Mouse (Mus musculus) adrenal gland, postnatal 14 days (tissue): Measurements from ENCODE around the gene Ptges3l. TPM values are rescaled to one million over a fixed set of nuclear protein-coding genes. Genes with fewer than 3 reads are reported as not detected.
"Not testable (repeated sequence)": the region's sequence is repeated elsewhere in the genome, so short reads cannot be mapped to it uniquely, and the experiment has no call there.

ENCODE experiments used
- DNase-seq: peaks from one replicate; pipeline ENCODE4 v3.0.0; 2021; ENCODE audit warnings: mixed read lengths
- total RNA-seq: library from RNA; stranded (reverse); gene quantifications from 2 replicates; pipeline ENCODE4 v1.2.3, GENCODE M21; 2021

The Ptges3l gene
- total RNA-seq, 1 experiment from 2014 or later: 3.2 TPM

DNA sequence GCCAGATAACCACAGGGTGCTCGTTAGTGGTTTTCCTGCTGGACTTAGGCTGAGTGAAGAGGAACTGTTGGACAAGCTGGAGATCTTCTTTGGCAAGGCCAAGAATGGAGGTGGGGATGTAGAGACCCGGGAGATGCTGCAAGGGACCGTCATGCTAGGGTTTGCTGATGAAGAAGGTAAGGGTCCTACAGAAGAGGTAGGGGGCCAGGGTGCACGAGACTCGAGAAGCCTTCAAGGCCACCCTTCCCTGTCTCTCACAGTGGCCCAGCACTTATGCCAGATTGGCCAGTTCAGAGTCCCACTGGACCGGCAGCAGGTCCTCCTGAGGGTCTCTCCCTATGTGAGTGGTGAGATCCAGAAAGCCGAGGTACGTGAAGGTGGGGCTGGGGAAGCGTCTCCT, 32.5 kb upstream of the Ptges3l start:
- DNase-seq: no peak

DNA sequence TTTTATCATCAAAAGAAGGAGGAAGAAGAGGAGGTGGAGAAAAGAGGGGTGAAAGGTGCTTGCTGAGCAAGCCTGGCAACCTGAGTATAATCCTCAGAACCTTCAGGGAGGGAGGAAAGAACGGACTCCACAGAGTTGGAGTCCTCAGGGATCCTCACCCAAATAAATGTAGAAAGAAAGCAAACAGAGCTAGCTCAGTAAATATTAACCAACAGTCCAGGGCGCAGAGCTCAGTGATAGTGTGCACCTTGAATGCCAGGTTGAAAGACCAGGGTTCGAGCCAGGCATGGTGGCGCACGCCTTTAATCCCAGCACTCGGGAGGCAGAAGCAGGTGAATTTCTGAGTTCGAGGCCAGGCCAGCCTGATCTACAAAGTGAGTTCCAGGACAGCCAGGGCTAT, 30.5 kb upstream of the Ptges3l start:
- no peak for DNase-seq

- no peak for DNase-seq
Measured at GRCm38 (mm10) chr11:101454702-101455101, 29.6 kb upstream of the Ptges3l start.

- no peak for DNase-seq
Measured at GRCm38 (mm10) chr11:101452093-101452774, 27.1 kb upstream of the Ptges3l start.

DNA sequence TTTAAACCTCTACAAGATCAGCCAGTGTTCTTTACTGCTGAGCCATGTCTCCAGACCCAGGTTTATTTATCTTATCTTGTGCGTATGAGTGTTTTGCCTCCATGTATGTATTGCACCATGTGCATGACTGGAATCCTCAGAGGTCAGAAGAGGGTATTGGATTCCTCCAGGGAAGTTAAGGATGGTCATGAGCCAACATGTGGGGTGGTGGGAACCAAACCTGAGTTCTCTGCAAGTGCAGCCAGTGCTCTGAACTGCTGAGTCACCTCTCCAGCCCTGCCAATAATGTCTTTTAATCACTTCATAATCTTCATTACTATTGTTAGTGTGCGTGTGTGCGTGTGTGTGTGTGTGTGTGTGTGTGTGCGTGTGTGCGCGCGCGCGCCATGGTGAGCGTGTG, 26.4 kb upstream of the Ptges3l start:
- DNase-seq: no peak

DNA sequence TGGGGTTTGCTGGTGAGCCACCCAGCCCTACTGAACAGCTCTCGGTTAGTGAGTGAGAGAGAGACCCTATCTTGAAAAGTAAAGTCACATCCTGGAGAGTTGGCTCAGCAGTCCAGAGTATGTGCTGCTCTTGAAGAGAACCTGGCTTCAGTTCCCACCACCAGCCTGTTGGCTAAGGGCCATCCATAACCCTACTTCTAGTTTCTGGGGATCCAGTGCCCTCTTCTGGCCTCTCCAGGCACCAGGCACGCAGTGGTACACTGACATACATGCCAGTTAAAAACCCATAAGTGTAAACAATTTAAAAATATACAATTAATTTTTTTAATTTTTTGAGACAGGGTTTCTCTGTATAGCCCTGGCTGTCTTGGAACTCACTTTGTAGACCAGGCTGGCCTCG, 25.3 kb upstream of the Ptges3l start:
- DNase-seq: no peak

- not testable (repeated sequence) for DNase-seq
Measured at GRCm38 (mm10) chr11:101449596-101449995, 24.5 kb upstream of the Ptges3l start.

- peak; percentile 38 for DNase-seq
Measured at GRCm38 (mm10) chr11:101448899-101449298, 23.8 kb upstream of the Ptges3l start.

DNA sequence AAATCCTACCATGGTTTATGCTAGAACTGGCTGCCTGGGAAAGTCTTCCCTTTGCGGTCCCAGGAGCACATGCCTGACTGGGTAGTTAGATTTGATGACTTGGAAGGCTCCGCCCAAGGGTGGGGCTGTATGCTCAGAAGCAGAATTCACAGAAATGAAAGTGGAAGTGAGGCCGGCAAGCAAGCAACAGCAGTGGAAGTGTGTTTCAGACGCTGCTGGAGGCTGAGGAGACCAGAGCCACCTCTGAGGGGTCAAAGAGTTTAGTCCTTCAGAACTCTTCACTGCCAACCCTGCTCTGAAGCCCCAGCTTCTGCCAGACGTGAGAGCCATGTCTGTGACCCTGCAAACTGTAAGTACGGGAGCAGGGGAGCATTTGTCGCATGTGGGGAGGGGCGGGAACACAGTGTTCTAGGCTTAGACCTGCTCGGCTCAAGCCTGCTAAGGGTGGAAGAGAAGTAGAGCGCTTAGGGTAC, 23.2 kb upstream of the Ptges3l start, which contains the start of gene Ifi35:
TSS of gene Ifi35 (plus strand) at position 134 of the 473 bp plus-strand sequence.
- DNase-seq: peak; percentile 88

DNA sequence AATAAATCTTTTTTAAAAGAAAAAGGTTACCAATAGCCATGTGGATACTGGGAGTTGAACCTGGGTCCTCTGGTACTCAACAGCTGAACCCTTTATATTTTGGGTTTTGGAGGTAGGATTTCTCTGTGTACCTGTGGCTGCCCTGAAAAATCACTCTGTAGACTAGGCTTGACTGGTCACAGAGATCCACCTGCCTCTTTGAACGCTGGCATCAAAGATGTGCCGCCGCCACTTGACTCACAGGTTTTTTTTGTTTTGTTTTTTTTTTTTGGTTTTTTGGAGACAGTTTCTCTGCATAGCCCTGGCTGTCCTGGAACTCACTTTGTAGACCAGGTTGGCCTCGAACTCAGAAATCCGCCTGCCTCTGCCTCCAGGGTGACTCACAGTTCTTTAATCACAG, 22.7 kb upstream of the Ptges3l start:
- DNase-seq: no peak

DNA sequence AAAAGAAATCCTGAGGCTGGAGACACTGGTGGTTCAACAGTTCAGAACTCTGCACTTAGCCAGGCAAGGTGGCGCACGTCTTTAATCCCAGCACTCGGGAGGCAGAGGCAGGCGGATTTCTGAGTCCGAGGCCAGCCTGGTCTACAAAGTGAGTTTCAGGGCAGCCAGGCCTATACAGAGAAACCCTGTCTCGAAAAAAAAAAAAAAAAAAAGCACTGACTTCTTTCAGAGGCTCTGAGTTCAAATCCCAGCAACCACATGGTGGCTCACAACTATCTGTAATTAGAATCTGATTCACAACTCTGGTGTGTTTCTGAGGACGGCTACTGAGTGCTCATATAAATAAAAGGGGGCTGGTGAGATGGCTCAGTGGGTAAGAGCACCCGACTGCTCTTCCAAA, 21.7 kb upstream of the Ptges3l start:
- not testable (repeated sequence) for DNase-seq

GRCm38 (mm10) chr11:101446319-101446718, 21.2 kb upstream of the Ptges3l start:
- no peak for DNase-seq

DNA sequence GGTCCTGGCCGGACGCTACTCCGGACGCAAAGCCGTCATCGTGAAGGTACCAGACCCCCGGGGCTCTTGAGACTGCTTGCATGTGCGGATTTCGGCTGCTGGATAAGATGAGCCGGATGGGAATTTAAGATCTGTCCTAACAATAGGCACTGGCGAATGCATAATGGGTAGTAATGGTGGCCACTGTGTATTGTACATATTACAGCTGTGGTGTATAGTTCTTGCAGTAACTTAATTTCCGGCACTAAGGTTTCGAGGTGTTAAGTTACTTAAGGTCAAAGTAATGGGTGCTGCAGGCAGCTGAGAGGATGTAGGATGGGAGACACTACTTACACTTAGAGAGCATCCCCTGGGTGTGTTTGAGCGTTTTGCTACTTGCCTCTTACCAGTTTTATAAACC, 17.6 kb upstream of the Ptges3l start:
- DNase-seq: no peak

- peak; percentile 98 for DNase-seq
Measured at GRCm38 (mm10) chr11:101442127-101442693, 17.1 kb upstream of the Ptges3l start, which contains the start of gene Rpl27. Gene Rpl27 (plus strand): TSS chr11:101442298.

GRCm38 (mm10) chr11:101441450-101442126, 16.5 kb upstream of the Ptges3l start:
- not testable (repeated sequence) for DNase-seq

DNA sequence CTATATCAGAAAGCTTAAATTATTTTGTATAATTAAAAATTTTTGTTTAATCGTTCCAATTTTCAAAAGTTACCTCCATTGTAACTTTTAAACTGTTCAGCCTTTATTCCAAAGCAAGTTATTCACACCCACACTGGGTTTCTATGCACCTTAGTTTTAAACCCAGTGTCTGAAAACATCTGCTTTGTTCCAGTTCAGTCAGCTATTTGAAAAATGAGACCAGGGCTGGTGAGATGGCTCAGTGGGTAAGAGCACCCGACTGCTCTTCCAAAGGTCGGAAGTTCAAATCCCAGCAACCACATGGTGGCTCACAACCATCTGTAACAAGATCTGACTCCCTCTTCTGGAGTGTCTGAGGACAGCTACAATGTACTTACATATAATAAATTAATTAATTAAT, 12.9 kb upstream of the Ptges3l start:
- not testable (repeated sequence) for DNase-seq

DNA sequence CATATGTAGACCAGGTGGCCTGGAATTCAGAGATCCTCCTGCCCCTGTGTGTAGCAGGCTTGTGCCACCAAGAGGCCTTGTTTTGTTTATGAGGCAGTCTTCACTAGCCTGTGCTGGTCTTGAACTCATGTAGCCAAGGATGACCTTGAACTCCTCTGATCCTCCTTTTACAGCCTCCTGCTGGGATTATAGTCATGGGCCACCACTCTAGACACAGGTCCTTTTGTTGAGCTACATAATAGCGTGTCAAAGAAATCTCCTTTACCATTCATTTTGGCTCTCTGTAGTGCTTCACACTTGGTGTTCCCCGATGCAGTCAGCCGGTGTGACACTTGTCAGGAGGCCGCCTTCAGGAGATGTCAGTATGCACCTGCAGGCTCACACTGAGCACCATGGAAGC, 11.8 kb upstream of the Ptges3l start:
- no peak for DNase-seq

DNA sequence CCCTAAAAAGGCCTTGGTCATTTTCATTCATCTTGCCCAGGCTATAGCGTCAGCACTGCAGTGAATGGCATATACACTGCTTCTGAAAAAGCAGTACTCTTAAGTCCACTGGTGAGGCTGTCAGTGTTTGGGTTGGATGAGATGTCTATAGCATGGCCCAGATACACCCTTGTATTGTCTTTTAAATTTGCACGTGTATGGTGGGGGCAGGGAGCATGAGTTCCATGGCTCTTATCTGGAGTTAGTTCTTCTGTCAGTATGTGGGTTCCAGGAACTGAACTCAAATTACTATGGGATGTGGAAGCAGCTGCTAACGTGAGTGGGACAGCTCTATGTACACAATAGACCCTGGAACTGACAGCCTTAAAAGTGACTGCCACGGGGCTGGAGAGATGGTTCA, 10.7 kb upstream of the Ptges3l start:
- no peak for DNase-seq

- DNase-seq: peak; percentile 42
Measured at GRCm38 (mm10) chr11:101433396-101433795, 8.3 kb upstream of the Ptges3l start.

- DNase-seq: peak; percentile 45
Measured at GRCm38 (mm10) chr11:101431327-101431726, 6.2 kb upstream of the Ptges3l start.

DNA sequence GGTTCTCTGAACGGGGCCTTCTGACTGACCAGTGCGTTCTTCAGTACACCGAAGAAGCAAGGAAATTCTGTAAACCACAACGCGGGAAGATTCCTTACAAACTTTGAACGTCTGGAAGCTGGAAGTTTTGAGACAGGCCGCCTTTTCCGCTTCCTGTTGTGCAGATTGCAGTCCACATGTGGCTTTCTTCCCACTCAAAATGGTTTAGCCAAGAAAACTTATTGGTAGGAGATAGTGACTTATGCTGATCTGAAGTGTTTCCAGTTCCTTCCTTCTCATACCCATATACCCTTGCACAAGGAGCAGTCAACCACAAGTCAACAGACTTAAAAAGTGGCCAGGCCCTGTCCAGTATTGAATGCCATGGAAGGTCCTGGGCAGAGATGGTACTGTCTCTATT, 1.0 kb upstream of the Ptges3l start:
- DNase-seq: no peak

DNA sequence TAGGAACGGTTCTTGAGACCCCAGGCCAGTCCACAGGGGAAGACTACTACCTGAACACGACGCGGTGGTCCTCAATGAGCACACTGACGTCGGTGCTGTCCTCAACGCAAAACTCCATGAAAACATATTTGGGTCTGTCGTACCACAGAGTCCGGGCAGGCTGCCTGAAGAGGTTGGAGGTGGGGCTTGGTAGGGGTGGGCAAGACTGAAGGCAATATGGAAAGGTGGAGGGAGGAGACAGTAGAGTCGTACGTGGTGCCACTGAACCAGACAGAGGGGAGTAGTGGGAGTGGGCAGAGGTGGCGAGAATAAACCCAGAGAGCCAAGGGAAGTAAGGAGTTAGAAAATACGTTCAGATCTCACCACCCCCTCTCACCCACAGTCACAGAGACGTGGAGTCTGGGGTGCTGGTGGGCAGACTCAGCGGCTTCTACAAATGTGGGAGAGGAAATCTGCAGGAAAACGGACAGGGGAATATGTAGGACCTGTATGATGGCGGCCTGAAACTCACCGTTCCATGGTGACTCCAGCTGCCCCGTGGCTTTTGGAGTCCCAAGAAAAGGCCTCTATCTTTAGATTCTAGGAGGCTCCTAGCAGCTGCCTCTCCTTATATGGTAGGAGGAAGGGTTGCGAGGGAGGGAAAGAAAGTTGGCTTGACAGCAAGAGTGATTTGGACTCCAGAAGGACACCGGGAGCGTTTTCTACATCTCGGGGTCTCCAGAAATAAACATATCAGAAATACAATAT, 855 bp downstream of the Ptges3l start, which contains the start of gene Gm27029:
TSS of gene Gm27029 (minus strand) at position 692 of the 747 bp plus-strand sequence.
- peak; percentile 33 for DNase-seq
